Mouse (Mus musculus) heart, postnatal 4 days (tissue): ENCODE measurements around the gene Arhgef10l. TPM values are rescaled to one million over a fixed set of nuclear protein-coding genes. Genes with fewer than 3 reads are reported as not detected.

Source experiments
- microRNA-seq, 2 experiments: library from miRNA; unstranded; fragments of <30 nt; microRNA quantifications; one replicate each; pipeline ENCODE4 v1.2.0; 2021 to 2022
- total RNA-seq, 2 experiments: library from RNA; stranded (reverse); gene quantifications; 2 replicates each; pipeline ENCODE4 v1.2.3; 2021

The Arhgef10l gene
- total RNA-seq, 2 experiments from 2014 or later = 45.9 to 46.7 TPM

Small RNA genes within 50 kb of the gene (microRNA-seq; reads per million reads assigned to microRNA genes)
- gene Gm23045 = 0 reads per million in 2 experiments

Other genes with a start within 250 kb of the Arhgef10l start
- gene Rcc2, start 34.5 kb upstream of the Arhgef10l start, total RNA-seq = 10 to 100 TPM; 38.2 to 38.5 TPM
- not detected for gene Padi6, start 76.6 kb upstream of the Arhgef10l start, total RNA-seq
- under 1 TPM; 0.63 to 0.74 TPM for gene Padi4, start 108.2 kb upstream of the Arhgef10l start, total RNA-seq
- under 1 TPM; 0.19 to 0.38 TPM for gene Padi3, start 144.6 kb upstream of the Arhgef10l start, total RNA-seq
- not detected for gene Padi1, start 179.8 kb upstream of the Arhgef10l start, total RNA-seq
- under 1 TPM; 0.60 to 0.83 TPM for gene Padi2, start 240.3 kb upstream of the Arhgef10l start, total RNA-seq